Mouse (Mus musculus) myocyte (in vitro differentiated cells): ENCODE measurements at regions not wholly inside any gene's neighbourhood (a gene's known extent, or its start where the extent isn't known, plus 50 kb on each side); places are given as distances from the start of the nearest gene placed in this dataset.

Source experiments
- H3K27me3 ChIP-seq: one replicate; pipeline ENCODE4 v1.6.1; 2011; ENCODE audit not compliant: control insufficient read depth, insufficient read depth, insufficient read length
- H3K36me3 ChIP-seq: one replicate; pipeline ENCODE4 v1.6.1; 2011; ENCODE audit not compliant: control insufficient read depth, insufficient read depth
- H3K4me2 ChIP-seq: one replicate; pipeline ENCODE4 v1.6.1; 2011; ENCODE audit warnings: low read depth, control low read depth
- H3K4me3 ChIP-seq: one replicate; pipeline ENCODE4 v1.5.1; 2011; ENCODE audit warnings: mild to moderate bottlenecking, control low read depth, moderate library complexity
- H3K79me2 ChIP-seq: one replicate; pipeline ENCODE4 v1.6.1; 2011; ENCODE audit not compliant: control insufficient read depth, insufficient read depth
- H3ac ChIP-seq: one replicate; pipeline ENCODE4 v1.6.1; 2011; ENCODE audit not compliant: control insufficient read depth, insufficient read length
- CEBPB ChIP-seq: IDR thresholded peaks from 2 replicates; pipeline ENCODE4 v1.6.1; 2011; ENCODE audit warnings: mild to moderate bottlenecking, moderate library complexity; ENCODE audit not compliant: poor library complexity, insufficient read depth, severe bottlenecking
- E2F4 ChIP-seq: IDR thresholded peaks from one replicate; pipeline ENCODE4 v1.6.1; 2011; ENCODE audit warnings: mild to moderate bottlenecking, control low read depth, moderate library complexity; ENCODE audit not compliant: insufficient read depth
- MAX ChIP-seq: IDR thresholded peaks from one replicate; pipeline ENCODE4 v1.6.1; 2011; ENCODE audit warnings: low read depth, mild to moderate bottlenecking, control low read depth
- MYOD1 ChIP-seq, 3 experiments: IDR thresholded peaks; one replicate each; pipeline ENCODE4 v1.6.1; 2011; ENCODE audit warnings: control low read depth in 2 of 3, low read depth in 2 of 3, mild to moderate bottlenecking in 2 of 3, moderate library complexity in 1 of 3; ENCODE audit not compliant: insufficient read length in 2 of 3, control insufficient read depth in 1 of 3
- MYOG ChIP-seq, 3 experiments: IDR thresholded peaks; one replicate each; pipeline ENCODE4 v1.6.1; 2011; ENCODE audit warnings: control low read depth in 2 of 3, low read depth in 2 of 3, mild to moderate bottlenecking in 2 of 3; ENCODE audit not compliant: insufficient read length in 2 of 3, control insufficient read depth in 1 of 3, insufficient read depth in 1 of 3
- POLR2A ChIP-seq: IDR thresholded peaks from one replicate; pipeline ENCODE4 v1.6.1; 2011; ENCODE audit warnings: low read depth, mild to moderate bottlenecking, control low read depth, moderate library complexity; ENCODE audit not compliant: insufficient read length
- POLR2AphosphoS2 ChIP-seq: IDR thresholded peaks from one replicate; pipeline ENCODE4 v1.6.1; 2011; ENCODE audit warnings: low read depth, control low read depth; ENCODE audit not compliant: insufficient read length
- REST ChIP-seq: IDR thresholded peaks from one replicate; pipeline ENCODE4 v1.6.1; 2011; ENCODE audit warnings: mild to moderate bottlenecking, control low read depth, moderate library complexity; ENCODE audit not compliant: insufficient read depth, insufficient read length
- SRF ChIP-seq: IDR thresholded peaks from one replicate; pipeline ENCODE4 v1.6.1; 2011; ENCODE audit warnings: low read depth; ENCODE audit not compliant: control insufficient read depth, insufficient read length
- TCF12 ChIP-seq: IDR thresholded peaks from one replicate; pipeline ENCODE4 v1.6.1; 2011; ENCODE audit warnings: mild to moderate bottlenecking, control low read depth; ENCODE audit not compliant: poor library complexity, insufficient read depth, severe bottlenecking
- TCF3 ChIP-seq: IDR thresholded peaks from one replicate; pipeline ENCODE4 v1.6.1; 2011; ENCODE audit warnings: low read depth, control low read depth; ENCODE audit not compliant: insufficient read length
- USF1 ChIP-seq: IDR thresholded peaks from one replicate; pipeline ENCODE4 v1.6.1; 2011; ENCODE audit warnings: low read depth, mild to moderate bottlenecking, control low read depth, moderate library complexity

- Histone ChIP-seq H3K4me2 (no peak overlapping the region), H3K4me3 (no peak overlapping the region), H3K27me3 (no peaks in the 10 kb centered on the region), H3ac (no peak overlapping the region), H3K36me3 (no peaks in the 10 kb centered on the region), H3K79me2 (no peaks in the 10 kb centered on the region)
- no peak for TF ChIP-seq POLR2AphosphoS2
- TF ChIP-seq USF1, result no peak
- TF ChIP-seq MYOD1 (IDR thresholded peaks at IDR 0.05; ENCODE audit: control insufficient read depth in 1 of 3, insufficient read length in 2 of 3, low read depth in 2 of 3), result no peak
- no peak for TF ChIP-seq TCF12
- no peak for TF ChIP-seq TCF3
- no peak for TF ChIP-seq E2F4
- TF ChIP-seq CEBPB, result no peak
- no peak for TF ChIP-seq REST
- TF ChIP-seq POLR2A, result no peak
Observed at GRCm38 (mm10) chr17:68134373-68134772, 130.5 kb upstream of the Arhgap28 start.

- no peak overlapping the region for H3ac ChIP-seq
- no peak overlapping the region for H3K4me2 ChIP-seq
- H3K4me3 ChIP-seq, result no peak overlapping the region
- no peaks in the 10 kb centered on the region for H3K27me3 ChIP-seq
- H3K36me3 ChIP-seq, result no peaks in the 10 kb centered on the region
- no peaks in the 10 kb centered on the region for H3K79me2 ChIP-seq
- TF ChIP-seq POLR2AphosphoS2, result no peak
- no peak for TF ChIP-seq POLR2A
- TF ChIP-seq CEBPB, result no peak
- no peak for TF ChIP-seq E2F4
- no peak for TF ChIP-seq SRF
- TF ChIP-seq TCF12, result no peak
- TF ChIP-seq TCF3, result no peak
- no peak for TF ChIP-seq REST
- TF ChIP-seq MYOG (IDR thresholded peaks at IDR 0.05; ENCODE audit: control insufficient read depth in 1 of 3, insufficient read depth in 1 of 3, insufficient read length in 2 of 3, low read depth in 2 of 3), result no peak
- TF ChIP-seq USF1, result no peak
- no peak for TF ChIP-seq MYOD1 (IDR thresholded peaks at IDR 0.05; ENCODE audit: control insufficient read depth in 1 of 3, insufficient read length in 2 of 3, low read depth in 2 of 3)
- no peak for TF ChIP-seq MAX
Observed at GRCm38 (mm10) chr17:68135436-68135835, 131.5 kb upstream of the Arhgap28 start.

- H3K36me3 ChIP-seq, result no peaks in the 10 kb centered on the region
- TF ChIP-seq MYOG (IDR thresholded peaks at IDR 0.05; ENCODE audit: control insufficient read depth in 1 of 3, insufficient read depth in 1 of 3, insufficient read length in 2 of 3, low read depth in 2 of 3) (no peak), E2F4 (no peak), CEBPB (no peak), SRF (no peak), TCF3 (no peak), MYOD1 (IDR thresholded peaks at IDR 0.05; ENCODE audit: control insufficient read depth in 1 of 3, insufficient read length in 2 of 3, low read depth in 2 of 3) (no peak), TCF12 (no peak), POLR2AphosphoS2 (no peak), MAX (no peak), REST (no peak), POLR2A (no peak), USF1 (no peak)
- H3K4me3 ChIP-seq, result no peak overlapping the region
- H3K27me3 ChIP-seq, result no peaks in the 10 kb centered on the region
- no peak overlapping the region for H3ac ChIP-seq
- no peaks in the 10 kb centered on the region for H3K79me2 ChIP-seq
- H3K4me2 ChIP-seq, result no peak overlapping the region
Observed at GRCm38 (mm10) chr17:68143307-68143706, 130.3 kb upstream of the L3mbtl4 start.

DNA sequence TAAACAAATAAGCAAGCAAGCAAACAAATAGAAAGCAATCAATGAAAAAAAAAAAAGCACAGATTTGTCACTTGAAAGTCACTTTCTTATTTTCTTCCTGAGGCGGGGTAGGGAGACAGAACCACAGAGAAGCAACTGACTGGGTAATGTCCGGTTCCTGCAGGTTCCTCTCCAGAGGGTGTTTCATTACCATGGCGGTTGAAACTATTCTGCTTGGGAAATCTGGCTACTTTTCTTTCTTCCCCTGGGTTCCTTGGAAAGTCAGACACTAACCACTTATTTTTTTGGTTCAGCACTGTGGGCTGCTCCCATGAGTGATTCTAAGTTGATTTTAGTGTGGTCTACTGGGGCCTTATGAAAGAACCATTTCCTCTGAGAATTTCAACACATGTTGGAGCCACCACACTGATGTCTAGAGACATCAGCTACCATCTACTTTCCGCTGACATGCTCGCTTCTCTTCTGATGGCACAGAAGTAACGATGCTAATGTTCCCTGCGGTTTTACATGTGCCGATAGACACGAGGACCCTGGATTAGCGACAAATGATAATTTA lies 124.3 kb upstream of the L3mbtl4 start:
- Histone ChIP-seq H3K36me3 (no peaks in the 10 kb centered on the region), H3K27me3 (no peaks in the 10 kb centered on the region), H3K4me2 (no peak overlapping the region), H3K79me2 (no peaks in the 10 kb centered on the region), H3ac (no peak overlapping the region), H3K4me3 (no peak overlapping the region)
- TF ChIP-seq POLR2A, result no peak
- no peak for TF ChIP-seq TCF12
- TF ChIP-seq SRF, result no peak
- TF ChIP-seq USF1, result no peak
- TF ChIP-seq REST, result no peak
- no peak for TF ChIP-seq MYOD1 (IDR thresholded peaks at IDR 0.05; ENCODE audit: control insufficient read depth in 1 of 3, insufficient read length in 2 of 3, low read depth in 2 of 3)
- TF ChIP-seq CEBPB, result no peak
- TF ChIP-seq E2F4, result no peak
- no peak for TF ChIP-seq TCF3
- TF ChIP-seq MAX, result no peak
- TF ChIP-seq POLR2AphosphoS2, result no peak
- no peak for TF ChIP-seq MYOG (IDR thresholded peaks at IDR 0.05; ENCODE audit: control insufficient read depth in 1 of 3, insufficient read depth in 1 of 3, insufficient read length in 2 of 3, low read depth in 2 of 3)
